Mouse (Mus musculus) myocyte (in vitro differentiated cells): ENCODE measurements around the gene Glt28d2. TPM values are rescaled to one million over a fixed set of nuclear protein-coding genes. Genes with fewer than 3 reads are reported as not detected.
"Not testable (repeated sequence)": the region's sequence is repeated elsewhere in the genome, so short reads cannot be mapped to it uniquely, and the experiment has no call there.

Source experiments
- H3K27me3 ChIP-seq: one replicate; pipeline ENCODE4 v1.6.1; 2011; ENCODE audit not compliant: control insufficient read depth, insufficient read depth, insufficient read length
- H3K36me3 ChIP-seq: one replicate; pipeline ENCODE4 v1.6.1; 2011; ENCODE audit not compliant: control insufficient read depth, insufficient read depth
- H3K4me2 ChIP-seq: one replicate; pipeline ENCODE4 v1.6.1; 2011; ENCODE audit warnings: low read depth, control low read depth
- H3K4me3 ChIP-seq: one replicate; pipeline ENCODE4 v1.5.1; 2011; ENCODE audit warnings: mild to moderate bottlenecking, control low read depth, moderate library complexity
- H3K79me2 ChIP-seq: one replicate; pipeline ENCODE4 v1.6.1; 2011; ENCODE audit not compliant: control insufficient read depth, insufficient read depth
- H3ac ChIP-seq: one replicate; pipeline ENCODE4 v1.6.1; 2011; ENCODE audit not compliant: control insufficient read depth, insufficient read length
- CEBPB ChIP-seq: IDR thresholded peaks from 2 replicates; pipeline ENCODE4 v1.6.1; 2011; ENCODE audit warnings: mild to moderate bottlenecking, moderate library complexity; ENCODE audit not compliant: poor library complexity, insufficient read depth, severe bottlenecking
- E2F4 ChIP-seq: IDR thresholded peaks from one replicate; pipeline ENCODE4 v1.6.1; 2011; ENCODE audit warnings: mild to moderate bottlenecking, control low read depth, moderate library complexity; ENCODE audit not compliant: insufficient read depth
- MAX ChIP-seq: IDR thresholded peaks from one replicate; pipeline ENCODE4 v1.6.1; 2011; ENCODE audit warnings: low read depth, mild to moderate bottlenecking, control low read depth
- MYOD1 ChIP-seq, 3 experiments: IDR thresholded peaks; one replicate each; pipeline ENCODE4 v1.6.1; 2011; ENCODE audit warnings: control low read depth in 2 of 3, low read depth in 2 of 3, mild to moderate bottlenecking in 2 of 3, moderate library complexity in 1 of 3; ENCODE audit not compliant: insufficient read length in 2 of 3, control insufficient read depth in 1 of 3
- MYOG ChIP-seq, 3 experiments: IDR thresholded peaks; one replicate each; pipeline ENCODE4 v1.6.1; 2011; ENCODE audit warnings: control low read depth in 2 of 3, low read depth in 2 of 3, mild to moderate bottlenecking in 2 of 3; ENCODE audit not compliant: insufficient read length in 2 of 3, control insufficient read depth in 1 of 3, insufficient read depth in 1 of 3
- POLR2A ChIP-seq: IDR thresholded peaks from one replicate; pipeline ENCODE4 v1.6.1; 2011; ENCODE audit warnings: low read depth, mild to moderate bottlenecking, control low read depth, moderate library complexity; ENCODE audit not compliant: insufficient read length
- POLR2AphosphoS2 ChIP-seq: IDR thresholded peaks from one replicate; pipeline ENCODE4 v1.6.1; 2011; ENCODE audit warnings: low read depth, control low read depth; ENCODE audit not compliant: insufficient read length
- REST ChIP-seq: IDR thresholded peaks from one replicate; pipeline ENCODE4 v1.6.1; 2011; ENCODE audit warnings: mild to moderate bottlenecking, control low read depth, moderate library complexity; ENCODE audit not compliant: insufficient read depth, insufficient read length
- SRF ChIP-seq: IDR thresholded peaks from one replicate; pipeline ENCODE4 v1.6.1; 2011; ENCODE audit warnings: low read depth; ENCODE audit not compliant: control insufficient read depth, insufficient read length
- TCF12 ChIP-seq: IDR thresholded peaks from one replicate; pipeline ENCODE4 v1.6.1; 2011; ENCODE audit warnings: mild to moderate bottlenecking, control low read depth; ENCODE audit not compliant: poor library complexity, insufficient read depth, severe bottlenecking
- TCF3 ChIP-seq: IDR thresholded peaks from one replicate; pipeline ENCODE4 v1.6.1; 2011; ENCODE audit warnings: low read depth, control low read depth; ENCODE audit not compliant: insufficient read length
- USF1 ChIP-seq: IDR thresholded peaks from one replicate; pipeline ENCODE4 v1.6.1; 2011; ENCODE audit warnings: low read depth, mild to moderate bottlenecking, control low read depth, moderate library complexity
- polyA plus RNA-seq: library from polyadenylated mRNA; unstranded; fragments of >200 nt; fragmentation: generic; extraction: Trizol; gene quantifications from one replicate; pipeline ENCODE4 v1.2.1, GENCODE M21; 2012; ENCODE audit warnings: missing spikeins

The Glt28d2 gene
- polyA plus RNA-seq, 1 experiment = 1.4 TPM

- Histone ChIP-seq H3ac (no peak overlapping the region), H3K4me3 (no peak overlapping the region), H3K27me3 (no peaks in the 10 kb centered on the region), H3K36me3 (no peaks in the 10 kb centered on the region), H3K4me2 (peak overlapping the region; percentile 53), H3K79me2 (no peaks in the 10 kb centered on the region)
- TF ChIP-seq USF1 = no peak
- no peak for TF ChIP-seq CEBPB
- TF ChIP-seq TCF3 = no peak
- TF ChIP-seq MYOD1 (IDR thresholded peaks at IDR 0.05; ENCODE audit: control insufficient read depth in 1 of 3, insufficient read length in 2 of 3, low read depth in 2 of 3) = no peak
- no peak for TF ChIP-seq MYOG (IDR thresholded peaks at IDR 0.05; ENCODE audit: control insufficient read depth in 1 of 3, insufficient read depth in 1 of 3, insufficient read length in 2 of 3, low read depth in 2 of 3)
- no peak for TF ChIP-seq E2F4
- no peak for TF ChIP-seq SRF
- TF ChIP-seq REST = no peak
- TF ChIP-seq POLR2AphosphoS2 = no peak
- no peak for TF ChIP-seq TCF12
- TF ChIP-seq POLR2A = no peak
- TF ChIP-seq MAX = no peak
These were observed 36.0 kb upstream of the Glt28d2 start for GRCm38 (mm10) chr3:85923343-85923742.

- Histone ChIP-seq H3K4me2 (no peak overlapping the region), H3K36me3 (no peaks in the 10 kb centered on the region), H3ac (no peak overlapping the region), H3K79me2 (no peaks in the 10 kb centered on the region), H3K4me3 (no peak overlapping the region), H3K27me3 (no peaks in the 10 kb centered on the region)
- TF ChIP-seq MYOG (IDR thresholded peaks at IDR 0.05; ENCODE audit: control insufficient read depth in 1 of 3, insufficient read depth in 1 of 3, insufficient read length in 2 of 3, low read depth in 2 of 3) = no peak
These were observed 35.0 kb upstream of the Glt28d2 start for GRCm38 (mm10) chr3:85922331-85922730.

- H3K79me2 ChIP-seq, H3K4me2 ChIP-seq, H3ac ChIP-seq, H3K4me3 ChIP-seq, H3K36me3 ChIP-seq, H3K27me3 ChIP-seq: not testable (repeated sequence)
These were observed 33.4 kb upstream of the Glt28d2 start for GRCm38 (mm10) chr3:85920671-85921070.

GRCm38 (mm10) chr3:85917600-85917999 is 30.3 kb upstream of the Glt28d2 start:
- no peaks in the 10 kb centered on the region for H3K36me3 ChIP-seq
- no peaks in the 10 kb centered on the region for H3K79me2 ChIP-seq
- H3K27me3 ChIP-seq = no peaks in the 10 kb centered on the region
- no peak overlapping the region for H3K4me2 ChIP-seq
- no peak for TF ChIP-seq TCF12
- TF ChIP-seq TCF3 = no peak
- no peak overlapping the region for H3ac ChIP-seq
- H3K4me3 ChIP-seq = no peak overlapping the region

- TF ChIP-seq USF1 (no peak), POLR2A (no peak), MAX (no peak), REST (no peak), E2F4 (no peak), SRF (no peak), TCF3 (no peak), MYOD1 (IDR thresholded peaks at IDR 0.05; ENCODE audit: control insufficient read depth in 1 of 3, insufficient read length in 2 of 3, low read depth in 2 of 3) (no peak), MYOG (IDR thresholded peaks at IDR 0.05; ENCODE audit: control insufficient read depth in 1 of 3, insufficient read depth in 1 of 3, insufficient read length in 2 of 3, low read depth in 2 of 3) (no peak), TCF12 (no peak), POLR2AphosphoS2 (no peak), CEBPB (no peak)
- Histone ChIP-seq H3K79me2 (no peaks in the 10 kb centered on the region), H3K36me3 (no peaks in the 10 kb centered on the region), H3K4me2 (no peak overlapping the region), H3ac (no peak overlapping the region), H3K27me3 (no peaks in the 10 kb centered on the region), H3K4me3 (no peak overlapping the region)
These were observed 27.5 kb upstream of the Glt28d2 start for GRCm38 (mm10) chr3:85914806-85915205.

GRCm38 (mm10) chr3:85907136-85907535 is 19.8 kb upstream of the Glt28d2 start:
- no peaks in the 10 kb centered on the region for H3K27me3 ChIP-seq
- TF ChIP-seq USF1 (no peak), MYOD1 (IDR thresholded peaks at IDR 0.05; ENCODE audit: control insufficient read depth in 1 of 3, insufficient read length in 2 of 3, low read depth in 2 of 3) (no peak), REST (no peak), CEBPB (no peak), E2F4 (no peak), MAX (no peak), TCF12 (no peak), MYOG (IDR thresholded peaks at IDR 0.05; ENCODE audit: control insufficient read depth in 1 of 3, insufficient read depth in 1 of 3, insufficient read length in 2 of 3, low read depth in 2 of 3) (no peak), TCF3 (no peak), POLR2AphosphoS2 (no peak), SRF (no peak), POLR2A (no peak)
- no peaks in the 10 kb centered on the region for H3K79me2 ChIP-seq
- no peak overlapping the region for H3K4me2 ChIP-seq
- H3K36me3 ChIP-seq = no peaks in the 10 kb centered on the region
- H3ac ChIP-seq = no peak overlapping the region
- H3K4me3 ChIP-seq = no peak overlapping the region
